Mouse (Mus musculus) forelimb bud, embryonic 11.5 days (tissue): ENCODE measurements at regions not wholly inside any gene's neighbourhood (a gene's known extent, or its start where the extent isn't known, plus 50 kb on each side); places are given as distances from the start of the nearest gene placed in this dataset.
A peak's percentile ranks its signal among the peaks of the same experiment; 100 is the strongest.

Source experiments
- DNase-seq: peaks from one replicate; pipeline ENCODE4 v3.0.0-alpha.2; 2012; ENCODE audit warnings: low read depth, low spot score

GRCm38 (mm10) chr17:83276000-83276891 is 61.2 kb downstream of the Pkdcc start:
- DNase-seq = peak; percentile 65

GRCm38 (mm10) chr17:83277117-83277947 is 62.2 kb downstream of the Pkdcc start:
- no peak for DNase-seq

DNA sequence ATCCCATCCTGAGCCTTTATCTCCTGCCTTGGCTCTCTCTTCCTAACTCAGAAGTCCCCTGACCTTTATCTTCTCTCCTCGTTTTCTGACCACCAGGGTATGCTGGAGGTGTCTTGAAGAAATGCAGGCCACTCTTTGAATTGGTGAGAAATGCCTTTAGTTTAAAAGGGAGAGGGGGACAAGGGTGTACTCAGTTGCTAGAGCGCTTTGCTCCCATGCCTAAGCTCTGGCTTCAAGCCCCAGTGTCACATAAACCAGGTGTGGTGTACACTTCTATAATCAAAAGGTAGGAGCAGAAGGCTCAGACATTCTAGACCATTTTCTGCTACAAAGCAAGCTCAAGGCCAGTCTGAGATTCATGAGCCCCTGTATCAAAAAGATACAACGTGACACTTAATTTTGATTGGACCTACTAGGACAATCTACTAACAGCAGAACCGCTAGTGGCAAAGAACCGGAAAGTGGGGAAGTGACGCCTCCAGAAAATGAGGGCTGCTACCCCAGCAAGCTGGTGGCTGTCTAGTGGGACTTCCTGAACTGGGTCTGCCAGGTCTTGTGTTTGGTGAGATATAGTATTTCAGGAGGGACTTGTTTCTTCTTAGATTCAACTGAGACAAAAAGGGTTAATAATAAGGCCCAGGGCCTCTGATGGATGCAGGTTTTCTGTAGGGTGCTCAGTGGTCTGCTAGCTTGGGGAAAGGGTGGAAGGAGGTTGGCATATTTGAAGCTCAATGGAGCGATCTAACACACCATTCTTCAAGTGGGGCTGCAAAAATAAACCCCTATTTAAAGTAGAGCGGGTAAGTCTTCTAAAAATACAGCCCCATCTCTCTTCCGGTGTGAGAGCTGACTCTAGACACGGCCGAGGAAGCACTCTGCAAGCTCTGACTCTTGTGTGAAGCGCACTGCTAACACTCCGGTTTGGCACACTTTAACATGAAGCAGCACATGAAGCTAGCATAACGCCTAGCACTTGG is 63.1 kb downstream of the Pkdcc start:
- DNase-seq = no peak

DNA sequence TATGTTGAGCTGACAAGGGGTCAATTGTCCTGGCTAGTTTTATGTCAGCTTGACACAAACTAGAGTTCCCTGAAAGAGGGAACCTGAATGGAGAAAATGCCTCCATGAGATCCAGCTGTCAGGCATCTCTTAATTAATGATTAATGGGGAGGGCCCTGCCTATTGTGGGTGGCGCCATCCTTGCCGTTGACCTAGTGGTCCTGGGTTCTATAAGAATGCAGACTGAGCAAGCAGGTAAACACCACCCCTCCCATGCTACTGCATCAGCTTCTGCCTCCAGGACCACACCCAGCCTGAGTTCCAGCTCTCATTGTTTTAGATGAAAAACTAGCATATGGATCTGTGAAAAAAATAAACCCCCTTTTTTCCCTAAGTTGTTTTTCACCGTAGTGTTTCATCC is 67.4 kb upstream of the Eml4 start:
- no peak for DNase-seq

- DNase-seq = no peak
These were observed 63.2 kb upstream of the Eml4 start for GRCm38 (mm10) chr17:83287381-83288142.

DNA sequence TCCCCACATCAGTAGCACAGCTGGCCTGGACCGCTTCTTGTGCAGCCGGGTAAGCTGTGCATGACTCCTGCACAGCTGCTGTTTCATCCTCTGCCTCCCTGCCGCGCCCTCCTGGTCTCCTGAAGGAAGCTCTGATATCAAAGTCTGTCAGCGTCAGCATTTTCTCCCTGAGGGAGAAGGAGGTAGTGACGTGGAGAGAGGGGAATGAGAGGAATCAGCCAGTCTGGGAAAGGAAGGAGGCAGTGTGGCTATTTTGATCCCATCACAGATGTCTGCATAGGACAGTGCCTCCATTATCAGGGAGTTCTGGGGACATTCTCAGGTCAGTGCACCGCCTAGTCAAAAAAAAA is 62.6 kb upstream of the Eml4 start:
- DNase-seq = no peak

GRCm38 (mm10) chr17:83295526-83296238 is 55.0 kb upstream of the Eml4 start:
- no peak for DNase-seq

DNA sequence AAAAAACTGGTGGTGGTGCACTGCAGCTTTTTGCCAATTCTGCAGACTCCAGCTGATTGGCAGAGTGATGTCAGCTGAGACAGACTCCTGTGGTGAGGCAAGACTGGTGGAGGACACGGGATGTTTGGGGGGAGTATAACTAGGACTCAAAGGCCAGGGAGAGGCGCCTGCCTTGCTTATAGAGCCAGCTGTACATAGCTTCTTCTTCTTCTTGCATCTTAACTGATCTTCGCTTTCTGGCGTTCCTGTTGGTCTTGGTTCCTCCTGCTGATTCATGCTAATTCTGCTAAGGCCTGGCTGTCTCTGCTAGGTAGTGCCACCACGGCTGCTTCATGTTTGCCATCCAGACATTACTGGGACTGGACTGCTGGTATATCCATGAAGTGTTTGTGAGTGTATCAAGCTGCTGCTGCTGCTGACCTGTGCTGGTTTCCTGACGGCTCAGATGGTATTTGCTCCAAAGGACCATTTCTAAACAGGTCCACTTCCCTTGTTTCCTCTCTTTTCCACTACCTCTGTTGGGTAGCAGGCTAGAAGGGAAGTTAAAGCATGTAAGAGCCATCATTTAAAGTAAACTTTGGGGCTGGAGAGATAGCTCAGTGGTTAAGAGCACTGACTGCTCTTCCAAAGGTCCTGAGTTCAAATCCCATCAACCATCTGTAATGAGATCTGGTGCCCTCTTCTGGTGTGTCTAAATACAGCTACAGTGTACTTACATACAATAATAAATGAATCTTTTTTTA is 53.2 kb upstream of the Eml4 start:
- DNase-seq = no peak
